Mouse (Mus musculus) hindbrain, embryonic 14.5 days (tissue): ENCODE results near the gene Nfatc3. TPM values are rescaled to one million over a fixed set of nuclear protein-coding genes. Genes with fewer than 3 reads are reported as not detected.
A peak's percentile ranks its signal among the peaks of the same experiment; 100 is the strongest.
"Not testable (repeated sequence)": the region's sequence is repeated elsewhere in the genome, so short reads cannot be mapped to it uniquely, and the experiment has no call there.

Experiments used
- ATAC-seq: fragments of 200-750 bp; cut with Nextera tagmentation; 2 replicates; pipeline ENCODE4 v1.8.0; 2017; ENCODE audit warnings: moderate number of reproducible peaks, mild to moderate bottlenecking, moderate TSS enrichment, moderate library complexity; ENCODE audit not compliant: low FRiP score
- DNase-seq: peaks from one replicate; pipeline ENCODE4 v3.0.0-alpha.2; 2015; ENCODE audit warnings: low spot score
- H3K27ac ChIP-seq: fragments of 300-500 bp; sonication (generic); 2 replicates; pipeline ENCODE4 v1.5.1; 2014; ENCODE audit warnings: mild to moderate bottlenecking, moderate library complexity
- H3K27me3 ChIP-seq: fragments of 300-500 bp; sonication (generic); 2 replicates; pipeline ENCODE4 v1.6.1; 2014; ENCODE audit warnings: mild to moderate bottlenecking, low read length, mixed read lengths; ENCODE audit not compliant: control insufficient read depth, insufficient read depth
- H3K36me3 ChIP-seq: fragments of 300-500 bp; sonication (generic); replicated peaks from 2 replicates; pipeline ENCODE4 v1.6.1; 2014; ENCODE audit not compliant: control insufficient read depth, insufficient read depth
- H3K4me1 ChIP-seq: fragments of 300-500 bp; sonication (generic); replicated peaks from 2 replicates; pipeline ENCODE4 v1.6.1; 2014; ENCODE audit warnings: antibody characterized with exemption, low read length, mixed read lengths; ENCODE audit not compliant: control insufficient read depth, insufficient read depth
- H3K4me2 ChIP-seq: fragments of 300-500 bp; sonication (generic); replicated peaks from 2 replicates; pipeline ENCODE4 v1.6.1; 2014; ENCODE audit warnings: mild to moderate bottlenecking, moderate library complexity
- H3K4me3 ChIP-seq: fragments of 300-500 bp; sonication (generic); replicated peaks from 2 replicates; pipeline ENCODE4 v1.5.1; 2014; ENCODE audit warnings: mild to moderate bottlenecking, low read length
- H3K9ac ChIP-seq: fragments of 300-500 bp; sonication (generic); 2 replicates; pipeline ENCODE4 v1.6.1; 2014
- H3K9me3 ChIP-seq: fragments of 300-500 bp; sonication (generic); 2 replicates; pipeline ENCODE4 v1.6.1; 2016; ENCODE audit warnings: low read length; ENCODE audit not compliant: control insufficient read depth
- WGBS: fragments of 180-500 bp; shearing (Covaris S2); extraction: QIAGEN DNeasy Blood & Tissue Kit; methylation state at CpG from one replicate; pipeline ENCODE4 v1.1.7; 2014; 5-methylcytosine and 5-hydroxymethylcytosine counted together
- polyA plus RNA-seq: library from polyadenylated mRNA; unstranded; fragments of >200 nt; fragmentation: Nextera tagmentation; extraction: Ambion mirVana; gene quantifications from 2 replicates; pipeline ENCODE4 v1.2.1, GENCODE M21; 2014

Nfatc3 gene
- 2.5 and 2.6 TPM in 2 replicates for polyA plus RNA-seq

DNA sequence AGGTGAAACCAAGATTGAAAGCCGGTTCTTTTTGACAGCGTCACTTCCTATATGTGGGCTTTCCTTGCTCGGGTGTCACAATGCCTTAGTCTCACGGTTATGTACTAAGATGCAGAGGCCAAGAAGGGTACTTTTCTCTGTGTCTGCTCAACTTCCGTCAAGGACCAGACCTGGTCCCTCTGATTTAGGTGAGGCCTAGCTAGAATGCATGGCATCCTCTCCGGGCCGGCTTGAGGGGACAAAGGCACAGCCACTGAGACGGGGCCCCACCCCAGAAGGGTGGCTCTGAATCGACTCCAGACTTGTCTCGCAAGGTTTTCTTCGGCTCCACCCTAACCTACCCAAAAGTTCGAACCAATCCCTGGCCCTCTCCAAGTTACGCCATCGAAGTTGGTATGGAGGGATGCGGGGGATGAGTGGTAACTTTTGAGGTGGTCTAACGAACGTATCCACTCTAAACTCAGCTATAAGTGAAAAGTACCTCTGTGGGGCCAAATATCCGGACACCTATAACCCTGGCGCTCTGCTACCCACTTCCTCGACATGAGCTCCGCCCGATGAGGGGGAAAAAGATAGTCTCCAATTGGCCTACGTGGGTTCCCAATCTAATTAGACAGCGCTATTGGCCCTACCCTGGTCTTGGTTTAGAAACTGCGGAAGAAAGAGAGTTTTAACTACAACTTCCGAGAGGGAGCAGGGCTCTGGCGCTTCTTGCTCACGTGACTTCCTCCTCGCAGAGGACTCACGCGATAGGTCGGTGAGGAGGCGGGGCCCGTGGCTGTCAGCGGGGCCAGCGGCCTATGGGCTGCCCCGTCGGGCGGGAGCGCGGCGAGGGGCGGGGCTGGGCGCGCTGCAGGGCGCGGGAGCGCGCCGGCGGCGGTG is at the start of gene Nfatc3:
TSS of gene Nfatc3 (plus strand) at position 110 of the 882 bp plus-strand sequence.
- no peaks in the 10 kb centered on the region for H3K9me3 ChIP-seq
- peaks cover 6% of the 10 kb centered on the region; the same call in 1 of the 2 replicates for H3K36me3 ChIP-seq

DNA sequence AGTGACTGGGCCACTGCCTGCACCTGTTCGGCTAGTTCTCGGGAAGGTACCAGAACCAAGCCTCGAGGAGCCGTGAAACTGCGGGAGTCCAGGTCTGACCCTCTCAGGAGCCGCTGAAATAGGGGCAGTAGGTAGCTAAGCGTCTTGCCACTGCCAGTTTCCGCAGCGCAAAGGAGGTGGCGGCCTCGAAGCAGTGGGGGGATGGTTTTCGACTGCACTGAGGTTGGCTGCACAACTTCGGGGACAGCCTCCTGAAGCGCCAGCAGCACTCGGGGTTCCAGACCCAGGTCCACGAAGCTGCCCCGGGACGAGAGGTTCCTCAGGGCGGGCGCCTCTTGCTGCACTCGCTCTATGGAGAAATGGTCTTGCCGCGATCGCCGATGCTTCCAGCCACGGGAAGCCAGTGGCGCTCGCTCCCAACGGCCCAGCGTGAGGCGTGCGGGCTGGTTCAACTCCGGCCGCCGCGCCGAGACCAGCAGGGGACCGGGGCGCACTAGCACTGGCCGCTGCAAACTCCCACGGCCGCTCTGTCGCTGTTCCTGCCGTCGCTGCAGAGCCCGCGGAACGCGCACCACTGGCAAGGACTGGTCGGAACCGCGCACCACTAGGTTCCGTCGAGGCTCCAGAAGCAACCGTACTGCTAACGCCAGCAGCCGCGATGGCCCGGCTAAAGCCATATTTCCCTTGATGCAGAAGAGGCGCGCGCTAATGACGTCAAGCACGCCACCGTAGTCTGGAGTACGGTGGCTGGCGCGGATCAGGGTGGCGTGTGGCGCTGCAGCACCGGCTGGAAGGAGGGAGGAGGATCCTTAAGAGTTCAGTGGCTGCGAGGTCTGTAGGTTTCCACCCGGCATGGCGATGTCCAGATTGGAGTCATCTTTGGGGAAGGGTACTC is 47.6 kb upstream of the Nfatc3 start:
- 2% methylated on average over 74 of the region's 74 CpGs for WGBS
- Histone ChIP-seq H3K9me3 (no peaks in the 10 kb centered on the region), H3K36me3 (peaks cover 10% of the 10 kb centered on the region; the same call in 1 of the 2 replicates), H3K27me3 (no peaks in the 10 kb centered on the region), H3K27ac (peak overlapping the region; percentile 71), H3K9ac (peak overlapping the region; percentile 86), H3K4me1 (peaks cover 12% of the 10 kb centered on the region), H3K4me3 (peak overlapping the region; percentile 91), H3K4me2 (peak overlapping the region; percentile 90)
- ATAC-seq (peak; percentile 96), DNase-seq (peak; percentile 96)

More for the DNA sequence above, at the start of gene Nfatc3:
- DNase-seq (peak; percentile 95), ATAC-seq (peak; percentile 98)
- Histone ChIP-seq H3K27ac (peak within 1 kb of the TSS; percentile 89), H3K4me1 (peaks cover 28% of the 10 kb centered on the region), H3K27me3 (no peaks in the 10 kb centered on the region), H3K4me3 (peak within 1 kb of the TSS; percentile 78), H3K4me2 (peak within 1 kb of the TSS; percentile 78), H3K9ac (peak within 1 kb of the TSS; percentile 81)
- WGBS, result 1% methylated on average over 47 of the region's 52 CpGs

DNA sequence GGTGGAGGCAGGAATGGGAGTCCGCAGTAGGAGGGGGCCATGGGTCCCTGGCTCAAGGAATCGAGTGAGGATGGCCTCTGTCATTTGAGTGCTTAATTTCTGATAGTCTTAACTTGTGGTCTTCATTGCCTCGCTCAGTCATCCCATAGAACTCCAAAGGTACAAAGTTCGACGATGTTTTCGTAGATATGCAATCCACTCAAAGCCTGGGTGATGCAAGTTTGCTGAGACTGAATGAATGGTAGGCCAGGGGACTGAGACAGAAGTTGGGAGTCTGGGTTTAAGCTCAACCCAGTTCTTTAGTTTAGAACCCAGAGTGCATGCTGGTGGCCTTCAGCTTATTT is 47.0 kb upstream of the Nfatc3 start, which contains the start of gene Ddx28:
TSS of gene Ddx28 (minus strand) at position 240 of the 344 bp plus-strand sequence.
- Histone ChIP-seq H3K36me3 (peaks cover 15% of the 10 kb centered on the region; the same call in 1 of the 2 replicates), H3K27ac (peak within 1 kb of the TSS; percentile 71), H3K27me3 (no peaks in the 10 kb centered on the region), H3K9me3 (no peaks in the 10 kb centered on the region), H3K4me3 (peak within 1 kb of the TSS; percentile 91), H3K4me2 (peak within 1 kb of the TSS; percentile 90), H3K9ac (peak within 1 kb of the TSS; percentile 86), H3K4me1 (peaks cover 12% of the 10 kb centered on the region)
- WGBS, result 1% methylated on average over 6 of the region's 6 CpGs
- DNase-seq (no peak), ATAC-seq (no peak; the same call in 1 of the 2 replicates)

DNA sequence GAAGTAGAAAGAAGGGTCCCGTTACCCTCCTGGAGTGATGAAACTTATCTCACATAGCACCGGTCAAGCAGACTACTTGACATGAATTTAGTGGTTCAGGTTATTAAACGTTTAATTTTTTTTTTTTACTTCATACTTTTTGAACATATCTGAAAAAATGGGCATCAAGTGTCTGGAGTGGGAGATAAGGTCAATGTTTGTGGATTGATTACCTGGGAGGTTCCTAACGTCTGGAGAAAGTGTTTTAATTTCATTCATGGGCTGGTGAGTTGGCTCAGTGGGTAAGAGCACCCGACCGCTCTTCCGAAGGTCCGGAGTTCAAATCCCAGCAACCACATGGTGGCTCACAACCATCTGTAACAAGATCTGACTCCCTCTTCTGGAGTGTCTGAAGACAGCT is 46.4 kb upstream of the Nfatc3 start:
- peak overlapping the region; percentile 90 for H3K4me2 ChIP-seq
- 88% methylated on average over 8 of the region's 8 CpGs for WGBS
- ATAC-seq, H3K27me3 ChIP-seq, H3K9ac ChIP-seq, DNase-seq, H3K9me3 ChIP-seq, H3K27ac ChIP-seq: not testable (repeated sequence)
- peaks cover 15% of the 10 kb centered on the region; the same call in 1 of the 2 replicates for H3K36me3 ChIP-seq
- peak overlapping the region; percentile 91 for H3K4me3 ChIP-seq
- H3K4me1 ChIP-seq, result peaks cover 12% of the 10 kb centered on the region

DNA sequence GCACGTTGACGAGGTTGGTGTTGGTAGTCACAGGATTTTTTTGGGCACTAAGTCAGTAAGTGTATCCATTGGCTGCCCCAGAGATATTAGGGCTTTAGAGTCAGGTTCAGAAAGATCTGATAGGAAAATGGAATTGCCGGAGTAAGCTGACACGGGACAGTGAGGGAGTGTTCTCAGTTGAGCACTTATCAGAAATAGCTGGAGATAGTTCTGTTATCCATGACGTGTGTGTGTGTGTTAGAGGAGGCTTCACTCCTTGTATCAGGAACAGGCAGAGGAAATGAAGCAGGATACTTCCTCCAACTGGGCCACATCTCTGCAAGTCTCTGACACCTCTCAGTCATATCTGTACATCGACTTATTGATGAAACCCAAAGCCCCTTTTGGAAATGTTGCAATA is 42.4 kb upstream of the Nfatc3 start:
- Histone ChIP-seq H3K9me3 (no peaks in the 10 kb centered on the region), H3K36me3 (peaks cover 27% of the 10 kb centered on the region), H3K4me2 (no peak overlapping the region), H3K27me3 (no peaks in the 10 kb centered on the region), H3K9ac (no peak overlapping the region), H3K4me1 (peaks cover 5% of the 10 kb centered on the region; the same call in 1 of the 2 replicates), H3K27ac (no peak overlapping the region), H3K4me3 (no peak overlapping the region)
- 93% methylated on average over 6 of the region's 6 CpGs for WGBS
- DNase-seq (no peak), ATAC-seq (no peak)

DNA sequence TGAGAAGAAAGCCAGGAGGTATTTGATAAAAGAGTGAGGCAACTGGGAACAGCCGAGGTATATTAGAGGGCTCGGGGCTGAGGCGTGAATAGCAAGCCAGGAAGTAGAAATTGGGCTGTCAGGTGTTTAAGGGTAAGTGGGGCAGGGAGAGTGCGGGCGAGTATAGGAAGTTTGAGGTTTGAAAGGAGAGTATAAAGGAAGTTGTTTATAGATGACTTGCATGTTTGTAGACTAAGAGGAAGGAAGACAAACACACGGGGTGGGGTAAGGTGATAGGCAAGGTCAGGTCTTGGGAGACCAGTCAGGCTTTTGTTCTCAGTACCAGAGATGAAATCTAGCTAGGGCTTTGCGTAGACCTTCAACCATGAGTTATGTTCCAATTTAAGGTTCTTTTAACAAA is 41.5 kb upstream of the Nfatc3 start:
- WGBS, result 91% methylated on average over 7 of the region's 7 CpGs
- Histone ChIP-seq H3K9me3 (no peaks in the 10 kb centered on the region), H3K4me2 (no peak overlapping the region), H3K4me3 (no peak overlapping the region), H3K27me3 (no peaks in the 10 kb centered on the region), H3K9ac (no peak overlapping the region), H3K27ac (no peak overlapping the region), H3K36me3 (peaks cover 27% of the 10 kb centered on the region), H3K4me1 (peaks cover under 1% of the 10 kb centered on the region; the same call in 1 of the 2 replicates)
- ATAC-seq (no peak), DNase-seq (no peak)

DNA sequence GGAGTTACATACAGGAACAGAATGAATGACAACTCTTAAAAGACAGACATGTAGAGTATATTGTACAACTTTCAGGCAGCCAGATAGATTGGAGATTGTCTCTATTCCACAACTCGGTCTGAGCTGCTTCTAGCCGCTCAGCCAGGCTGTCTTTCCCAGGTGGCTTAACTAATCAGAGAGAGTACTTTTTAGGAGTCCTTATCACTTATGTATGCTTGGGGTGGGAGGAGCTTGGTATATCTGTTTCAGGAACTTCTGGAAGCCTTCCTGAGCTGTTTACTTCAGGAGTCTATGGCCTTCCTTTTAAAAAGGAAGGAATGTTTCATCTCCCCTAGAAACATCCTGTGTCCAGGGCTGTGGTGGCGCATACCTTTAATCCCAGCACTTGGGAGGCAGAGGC is 40.6 kb upstream of the Nfatc3 start:
- Histone ChIP-seq H3K4me1 (no peaks in the 10 kb centered on the region), H3K27me3 (no peaks in the 10 kb centered on the region), H3K9ac (no peak overlapping the region), H3K36me3 (peaks cover 27% of the 10 kb centered on the region), H3K27ac (no peak overlapping the region), H3K4me2 (no peak overlapping the region), H3K4me3 (no peak overlapping the region), H3K9me3 (no peaks in the 10 kb centered on the region)
- no peak for ATAC-seq
- DNase-seq, result no peak
- 98% methylated on average over 3 of the region's 3 CpGs for WGBS

DNA sequence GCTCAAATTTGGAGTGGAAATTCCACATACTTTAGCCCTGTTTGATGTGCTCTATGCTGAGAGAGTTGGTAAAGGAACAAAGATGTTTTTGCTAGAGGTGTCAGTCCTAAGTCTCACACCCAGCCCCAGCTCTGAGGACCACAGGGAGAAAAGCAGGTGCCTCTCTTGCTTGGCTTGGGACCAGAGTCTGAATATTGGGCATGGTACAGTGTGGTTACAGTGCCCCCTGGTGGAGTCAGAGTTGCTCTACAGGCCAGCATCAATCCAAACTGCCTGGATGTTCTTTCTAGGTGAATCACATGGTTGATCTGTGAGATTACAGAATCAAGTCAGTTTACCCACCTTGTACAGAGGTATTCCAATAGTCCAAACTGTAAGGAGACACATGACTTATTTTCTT is 36.2 kb upstream of the Nfatc3 start:
- Histone ChIP-seq H3K9ac (no peak overlapping the region), H3K9me3 (no peaks in the 10 kb centered on the region), H3K27ac (no peak overlapping the region), H3K4me2 (no peak overlapping the region), H3K36me3 (peaks cover 34% of the 10 kb centered on the region), H3K27me3 (no peaks in the 10 kb centered on the region), H3K4me3 (no peak overlapping the region), H3K4me1 (no peaks in the 10 kb centered on the region)
- DNase-seq (peak; percentile 85), ATAC-seq (no peak)

DNA sequence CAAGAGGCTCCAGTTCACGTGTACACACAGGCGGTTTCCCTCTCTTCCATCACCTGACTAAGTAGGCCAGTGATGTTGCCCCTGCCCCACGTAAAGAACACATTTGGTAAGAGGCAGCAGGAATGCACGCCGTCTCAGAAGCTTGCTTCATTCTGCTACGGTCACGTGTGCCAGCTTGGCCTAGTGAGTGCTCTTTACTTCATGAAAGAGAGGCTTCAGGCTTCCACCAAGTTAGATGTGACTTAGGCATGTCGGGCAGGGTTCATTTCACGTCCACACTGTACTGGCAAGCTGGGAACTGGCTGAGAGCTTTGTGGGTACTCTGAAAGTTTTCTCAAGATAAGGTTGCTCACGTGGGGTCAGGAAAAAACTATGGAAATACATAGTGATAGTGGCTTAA is 19.9 kb upstream of the Nfatc3 start:
- WGBS, result 94% methylated on average over 10 of the region's 10 CpGs
- no peak overlapping the region for H3K9ac ChIP-seq
- H3K4me3 ChIP-seq, result no peak overlapping the region
- no peaks in the 10 kb centered on the region for H3K4me1 ChIP-seq
- H3K27me3 ChIP-seq, result no peaks in the 10 kb centered on the region
- no peaks in the 10 kb centered on the region for H3K9me3 ChIP-seq
- no peak overlapping the region for H3K27ac ChIP-seq
- no peak overlapping the region for H3K4me2 ChIP-seq
- peaks cover 37% of the 10 kb centered on the region for H3K36me3 ChIP-seq
- DNase-seq (no peak), ATAC-seq (no peak)
